Mouse (Mus musculus) splenic B cell, adult 2 months (primary cell): ENCODE results near the gene Bola3.

Source experiments
- DNase-seq: peaks from one replicate; pipeline ENCODE4 v3.0.0-alpha.2; 2011; ENCODE audit warnings: low read depth, low spot score
- H3K27me3 ChIP-seq: 2 replicates; pipeline ENCODE4 v1.6.1; 2012; ENCODE audit warnings: mild to moderate bottlenecking, low read length, moderate library complexity, mixed read lengths; ENCODE audit not compliant: control insufficient read depth, poor library complexity, insufficient read depth, severe bottlenecking
- H3K36me3 ChIP-seq: 2 replicates; pipeline ENCODE4 v1.6.1; 2012; ENCODE audit warnings: mild to moderate bottlenecking, low read length, moderate library complexity, mixed read lengths; ENCODE audit not compliant: control insufficient read depth, poor library complexity, insufficient read depth, severe bottlenecking

Bola3 gene

DNA sequence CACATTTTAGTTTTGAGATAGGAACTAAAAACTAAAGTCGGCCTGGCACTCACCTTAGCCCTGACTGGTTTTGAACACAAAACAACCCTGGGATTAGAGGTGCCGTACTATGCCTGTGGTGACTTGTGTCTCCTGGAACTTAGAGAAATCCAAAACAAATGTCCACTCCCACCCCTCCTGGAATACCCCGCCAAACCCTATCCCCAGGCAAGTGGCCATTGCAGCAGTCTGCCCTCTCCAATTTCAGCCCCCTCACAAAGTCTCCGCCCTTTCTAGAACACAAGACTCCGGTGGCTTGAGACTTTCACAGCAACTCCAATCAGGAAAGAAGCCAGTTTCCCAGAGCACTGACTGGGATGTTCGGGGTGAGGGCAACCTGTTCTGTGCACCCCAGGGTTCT lies at the start of gene Bola3:
Bola3 (plus strand) TSS at position 275 of the 400 bp plus-strand sequence.
- Histone ChIP-seq H3K36me3 (0 out of 2 replicates have a peak, but pooled peaks cover 2% of the 10 kb centered on the region), H3K27me3 (no peaks in the 10 kb centered on the region)
- DNase-seq, result no peak

DNA sequence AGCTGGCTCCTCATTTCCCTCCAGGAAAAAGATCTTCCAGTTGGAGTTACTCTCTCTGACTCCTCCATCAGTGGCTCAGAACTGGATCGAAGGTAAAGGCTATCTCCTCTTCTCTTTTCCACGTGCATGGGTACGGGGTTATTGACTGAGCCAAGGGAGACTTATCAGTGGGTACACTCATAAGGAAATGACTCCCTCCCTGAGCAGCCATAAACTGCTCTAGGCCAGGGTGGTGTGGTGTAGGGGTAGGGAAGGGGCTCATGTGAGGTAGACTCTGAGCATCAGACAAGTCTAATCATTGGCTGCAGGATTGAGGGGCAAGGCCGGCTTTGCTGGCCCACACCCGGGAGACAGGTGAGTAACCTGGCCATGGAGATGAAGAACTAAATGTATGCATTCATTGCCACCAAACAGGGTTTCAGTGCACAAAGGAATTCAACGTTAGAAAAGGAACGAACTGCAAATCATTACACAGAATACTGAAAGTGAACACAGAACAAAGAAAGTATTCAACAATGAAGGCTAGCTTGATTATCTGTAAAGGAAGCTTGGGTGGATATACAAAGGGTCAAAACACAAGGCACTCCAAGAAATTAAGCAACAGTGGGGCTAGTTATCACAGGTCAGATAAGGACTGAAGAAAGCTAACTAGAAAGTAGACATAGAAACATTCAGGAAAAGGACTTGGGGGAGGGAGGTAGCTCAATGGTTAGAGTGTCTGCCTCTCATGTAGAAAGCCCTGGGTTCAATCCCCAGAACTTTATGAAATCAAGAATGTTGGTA lies 48.3 kb upstream of the Bola3 start:
- Histone ChIP-seq H3K36me3 (no peaks in the 10 kb centered on the region), H3K27me3 (no peaks in the 10 kb centered on the region)
- no peak for DNase-seq

DNA sequence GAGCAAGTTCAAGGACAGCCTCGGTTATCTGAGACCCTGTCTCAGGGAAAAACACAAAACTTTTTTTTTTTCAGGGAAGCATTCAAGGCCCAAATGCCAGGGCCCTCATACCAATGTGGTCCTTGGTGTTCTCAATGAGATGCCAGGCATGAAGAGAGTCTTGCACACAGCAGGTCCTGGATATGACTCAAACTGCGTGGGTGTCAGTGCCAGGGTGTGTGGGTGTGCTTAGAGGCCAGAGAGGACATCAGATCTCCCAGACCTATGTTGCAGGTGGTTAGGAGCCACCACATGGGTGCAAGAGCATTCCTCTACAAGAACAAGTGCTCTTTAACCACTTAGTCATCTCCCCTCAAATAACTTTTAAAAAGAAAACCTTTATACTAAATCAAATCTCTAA lies 47.7 kb upstream of the Bola3 start:
- Histone ChIP-seq H3K36me3 (no peaks in the 10 kb centered on the region), H3K27me3 (no peaks in the 10 kb centered on the region)
- DNase-seq, result no peak

DNA sequence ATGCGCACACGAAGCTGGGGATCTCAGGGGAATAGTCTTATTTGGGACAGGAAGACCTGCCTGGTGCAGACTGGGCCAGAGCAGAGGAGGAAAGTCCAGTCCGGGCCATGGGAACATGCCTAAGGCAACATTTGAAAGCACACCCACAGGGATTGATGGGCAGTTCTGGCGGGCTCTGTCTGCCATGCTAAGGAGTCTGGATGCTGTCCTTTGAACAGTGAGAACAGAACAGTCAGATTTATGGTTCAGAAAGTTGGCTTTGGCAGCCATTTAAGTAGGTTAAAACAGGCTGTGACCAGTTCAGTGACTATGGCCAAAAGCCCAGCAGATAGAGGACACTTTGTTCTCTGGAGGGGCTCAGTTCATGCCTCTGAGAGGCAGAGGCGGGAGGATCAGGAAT lies 46.7 kb upstream of the Bola3 start:
- no peaks in the 10 kb centered on the region for H3K36me3 ChIP-seq
- no peak for DNase-seq
- no peaks in the 10 kb centered on the region for H3K27me3 ChIP-seq

DNA sequence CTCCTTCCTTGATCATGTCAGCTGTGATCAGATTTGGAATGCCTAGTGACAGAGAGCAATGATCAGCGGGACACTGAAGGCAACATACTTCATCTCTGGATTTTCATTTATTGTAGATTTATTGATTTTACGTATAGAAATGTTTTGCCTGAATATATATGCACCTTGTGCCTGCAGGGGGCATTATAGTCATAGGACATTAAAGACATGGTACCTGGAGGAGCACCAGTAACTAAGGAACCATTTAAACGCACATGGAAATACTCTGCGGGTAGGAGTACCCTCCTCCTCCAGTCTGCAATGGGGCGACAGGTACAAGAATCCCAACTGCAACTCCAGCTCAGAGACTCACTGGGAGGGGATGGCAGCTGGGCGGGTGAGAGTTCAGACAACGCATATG lies 39.9 kb upstream of the Bola3 start:
- DNase-seq, result peak; percentile 60
- no peaks in the 10 kb centered on the region for H3K27me3 ChIP-seq
- no peaks in the 10 kb centered on the region for H3K36me3 ChIP-seq

DNA sequence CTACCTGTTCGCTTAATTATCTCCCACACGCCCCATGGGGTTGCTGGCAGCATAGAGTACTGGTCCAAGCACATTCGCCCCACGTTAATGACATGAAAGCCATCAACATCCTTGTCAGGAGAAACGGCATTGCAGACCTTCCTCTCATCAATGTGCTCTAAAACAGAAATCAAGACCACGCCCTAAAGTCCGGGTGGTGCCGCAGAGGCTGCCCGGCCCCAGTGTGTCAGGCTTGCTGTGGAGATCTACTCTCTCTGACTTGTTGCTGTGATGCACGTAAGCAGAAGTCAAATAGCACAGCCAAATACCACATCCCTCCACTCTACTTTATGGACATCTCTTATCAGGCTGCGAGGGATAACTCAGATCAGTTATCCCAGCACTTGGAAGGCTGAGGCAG lies 37.7 kb upstream of the Bola3 start:
- DNase-seq, result no peak
- H3K36me3 ChIP-seq, result no peaks in the 10 kb centered on the region

DNA sequence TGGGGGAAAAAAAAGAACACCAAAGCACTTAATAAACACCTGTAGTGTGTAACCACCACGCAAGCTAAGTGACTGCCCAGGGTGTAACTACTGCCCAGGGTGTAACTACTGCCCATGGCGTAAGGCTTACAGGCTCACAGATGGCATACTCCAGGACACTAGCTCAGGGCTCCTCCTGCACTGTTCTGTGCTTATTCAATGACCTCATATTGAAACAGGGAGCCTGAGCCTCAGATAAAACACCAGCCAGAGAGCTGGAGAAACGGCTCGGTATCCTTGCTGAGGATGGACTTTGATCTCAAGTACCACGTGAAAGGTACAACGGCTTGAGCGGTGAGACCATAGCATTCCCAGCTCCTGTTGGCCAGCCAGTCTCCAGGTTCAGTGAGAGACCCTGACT lies 36.9 kb upstream of the Bola3 start:
- Histone ChIP-seq H3K27me3 (no peaks in the 10 kb centered on the region), H3K36me3 (no peaks in the 10 kb centered on the region)
- no peak for DNase-seq

More for the DNA sequence above, 37.7 kb upstream of the Bola3 start:
- no peaks in the 10 kb centered on the region for H3K27me3 ChIP-seq

DNA sequence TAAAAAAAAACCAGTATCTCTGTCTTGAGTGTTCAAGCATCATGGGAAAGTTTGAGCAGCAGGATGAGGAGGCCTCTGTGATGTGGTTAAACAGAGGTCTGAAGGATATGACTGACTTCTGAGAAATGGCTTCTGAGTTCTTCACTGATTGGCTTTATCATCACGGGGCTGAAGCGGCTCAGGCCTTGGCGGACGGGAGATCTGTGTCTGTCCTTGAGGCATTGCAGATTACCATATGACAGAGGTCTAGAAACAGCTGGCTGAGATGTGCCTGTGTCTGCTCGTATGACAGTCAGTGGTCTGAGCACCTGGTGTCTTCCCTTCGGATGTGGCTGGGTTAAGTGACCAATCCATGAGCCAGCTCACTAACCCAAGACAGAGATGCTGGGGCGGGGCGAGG lies 36.4 kb upstream of the Bola3 start:
- DNase-seq, result no peak
- Histone ChIP-seq H3K27me3 (no peaks in the 10 kb centered on the region), H3K36me3 (no peaks in the 10 kb centered on the region)

DNA sequence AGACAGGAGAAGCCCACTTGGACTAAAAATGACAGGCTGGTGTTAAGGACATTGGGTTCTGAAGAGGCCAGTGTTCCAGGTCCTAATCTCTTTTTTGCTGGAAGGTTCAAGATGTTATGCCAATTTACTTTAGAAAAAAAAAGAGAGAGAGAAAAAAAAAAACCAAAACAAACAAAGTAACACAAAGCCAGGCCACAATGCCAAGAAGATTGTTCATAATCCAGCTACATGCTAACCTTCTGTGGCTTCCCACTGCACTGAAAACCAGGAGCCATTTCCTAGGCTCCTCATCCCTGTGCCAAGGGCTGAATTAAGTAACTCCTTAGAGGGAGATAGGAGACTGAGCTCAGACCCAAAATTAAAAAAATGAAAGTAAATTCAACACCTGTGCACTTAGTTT lies 33.7 kb upstream of the Bola3 start:
- H3K27me3 ChIP-seq, result no peaks in the 10 kb centered on the region
- no peaks in the 10 kb centered on the region for H3K36me3 ChIP-seq
- DNase-seq, result no peak

DNA sequence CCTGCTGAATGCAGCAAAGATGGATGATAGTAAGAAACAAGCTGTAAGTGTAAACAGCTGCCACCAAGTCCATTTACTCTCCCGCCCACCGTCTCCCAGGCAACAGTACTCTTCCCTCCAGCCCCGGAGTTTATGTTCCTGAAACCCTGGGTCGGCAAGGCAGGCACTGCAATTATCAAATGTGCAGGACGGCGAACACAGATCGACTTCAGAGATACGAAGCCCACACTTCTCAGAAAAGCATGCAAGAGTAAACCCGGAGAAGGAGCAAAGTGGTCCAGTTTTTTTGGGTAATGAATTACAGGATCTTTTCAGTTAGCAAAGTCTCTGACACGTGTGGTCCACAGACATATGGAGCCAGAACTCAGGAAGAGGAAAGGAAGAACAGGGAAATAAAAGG lies 32.9 kb upstream of the Bola3 start:
- DNase-seq, result no peak
- Histone ChIP-seq H3K27me3 (no peaks in the 10 kb centered on the region), H3K36me3 (no peaks in the 10 kb centered on the region)

DNA sequence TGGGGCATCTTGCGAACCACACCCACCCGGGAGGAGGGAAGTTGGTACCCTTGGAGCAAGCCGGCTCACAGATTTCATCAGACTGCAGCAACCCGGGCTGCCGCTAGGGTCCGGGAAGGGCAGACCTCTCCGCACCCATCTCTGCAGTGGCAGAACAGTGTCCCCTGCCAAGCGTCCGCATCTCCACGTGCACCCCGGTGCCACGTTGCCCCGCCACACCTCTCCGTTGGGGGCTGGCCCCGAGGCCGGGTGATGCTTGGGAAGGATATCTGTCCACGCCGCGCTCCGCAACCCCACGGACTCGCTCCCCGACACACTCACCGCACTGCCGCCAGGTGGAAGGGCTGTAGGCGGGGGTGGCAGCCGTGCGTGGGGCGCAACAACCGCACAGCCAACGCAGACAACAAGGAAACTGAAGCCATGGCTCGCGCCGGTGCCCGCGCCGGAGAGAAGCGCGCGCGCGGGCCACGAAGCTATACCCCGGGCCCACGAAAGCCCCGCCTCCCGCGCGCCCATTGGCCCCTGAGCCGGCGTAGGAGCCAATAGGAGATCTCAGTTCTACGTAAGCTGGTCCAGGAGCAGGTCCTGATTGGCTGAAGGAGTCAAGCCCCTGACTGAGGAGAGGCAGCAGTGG lies 31.7 kb upstream of the Bola3 start:
- DNase-seq, result peak; percentile 91
- no peaks in the 10 kb centered on the region for H3K27me3 ChIP-seq
- no peaks in the 10 kb centered on the region for H3K36me3 ChIP-seq

DNA sequence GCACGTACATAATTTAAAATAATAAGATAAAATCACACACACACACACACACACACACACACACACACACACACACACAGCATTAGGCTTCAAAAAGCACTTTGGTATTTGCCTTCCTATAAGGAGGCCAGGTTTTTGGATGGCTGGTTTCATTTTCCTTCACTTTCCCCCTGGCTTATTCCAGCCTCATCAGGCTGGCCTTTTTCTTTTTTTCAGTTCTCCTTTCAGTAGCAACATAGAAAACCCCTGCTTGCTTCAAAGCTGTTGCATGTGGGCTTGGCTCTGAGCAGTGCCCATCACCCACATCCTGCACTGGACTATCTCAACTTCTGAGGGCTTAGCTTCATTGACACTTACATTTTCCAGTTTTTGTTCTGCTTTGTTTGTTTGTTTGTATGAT lies 27.0 kb upstream of the Bola3 start:
- DNase-seq, result peak; percentile 71
- Histone ChIP-seq H3K36me3 (no peaks in the 10 kb centered on the region), H3K27me3 (no peaks in the 10 kb centered on the region)

DNA sequence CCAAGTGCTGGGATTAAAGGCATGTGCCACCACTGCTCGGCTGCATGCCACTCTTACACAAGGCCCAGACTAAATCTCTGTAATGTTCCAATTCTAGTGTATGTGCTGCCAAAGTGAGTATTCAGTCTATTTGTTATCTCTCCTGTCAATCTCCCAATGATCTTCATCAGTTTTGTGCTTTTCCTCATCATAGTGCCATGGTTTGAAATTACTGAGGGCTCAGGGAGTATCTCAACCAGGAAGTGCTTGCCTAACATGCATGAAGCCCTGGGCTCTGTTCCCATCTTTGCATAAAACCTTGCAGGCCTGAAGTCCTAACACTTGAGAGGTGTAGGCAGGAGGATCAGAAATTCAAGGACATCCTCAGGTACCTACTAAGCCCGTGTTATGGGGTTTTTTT lies 26.2 kb upstream of the Bola3 start:
- no peaks in the 10 kb centered on the region for H3K27me3 ChIP-seq
- no peak for DNase-seq
- 0 out of 2 replicates have a peak, but pooled peaks cover 1% of the 10 kb centered on the region for H3K36me3 ChIP-seq

DNA sequence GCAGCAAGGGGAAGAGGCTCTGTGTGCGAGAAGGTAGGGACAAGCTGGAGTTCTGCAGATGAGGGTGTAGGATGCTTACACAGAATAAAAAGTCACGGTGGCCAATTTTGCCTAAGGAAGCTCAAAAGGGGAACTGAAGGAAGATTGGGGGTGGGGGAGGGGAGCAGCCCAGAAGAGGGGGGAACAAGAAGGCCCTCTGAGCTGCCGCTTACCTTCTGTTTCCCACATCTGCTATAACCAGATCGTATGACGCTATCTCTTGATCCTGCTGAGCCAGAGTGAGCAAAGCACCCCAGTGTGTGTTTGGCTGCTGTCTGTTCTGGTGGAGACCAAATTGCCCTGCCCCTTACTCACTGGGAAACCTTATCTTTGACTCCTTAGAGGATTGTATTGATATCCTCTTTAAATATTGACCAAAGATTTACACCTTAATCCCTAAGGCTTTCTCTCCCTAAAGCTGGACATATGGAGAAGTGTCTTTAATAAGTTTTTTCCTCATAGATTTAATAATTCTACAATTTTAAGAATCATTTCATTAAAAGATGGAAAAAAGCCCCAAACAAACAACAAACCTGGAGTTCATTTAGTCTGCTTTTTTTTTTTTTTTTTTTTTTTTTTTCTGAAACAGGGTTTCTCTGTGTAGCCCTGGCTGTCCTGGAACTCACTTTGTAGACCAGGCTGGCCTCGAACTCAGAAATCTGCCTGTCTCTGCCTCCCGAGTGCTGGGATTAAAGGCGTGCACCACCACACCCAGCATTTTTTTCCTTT lies 25.1 kb upstream of the Bola3 start:
- Histone ChIP-seq H3K27me3 (no peaks in the 10 kb centered on the region), H3K36me3 (0 out of 2 replicates have a peak, but pooled peaks cover 2% of the 10 kb centered on the region)
- peak; percentile 71 for DNase-seq
